In the genomic region with DNA sequence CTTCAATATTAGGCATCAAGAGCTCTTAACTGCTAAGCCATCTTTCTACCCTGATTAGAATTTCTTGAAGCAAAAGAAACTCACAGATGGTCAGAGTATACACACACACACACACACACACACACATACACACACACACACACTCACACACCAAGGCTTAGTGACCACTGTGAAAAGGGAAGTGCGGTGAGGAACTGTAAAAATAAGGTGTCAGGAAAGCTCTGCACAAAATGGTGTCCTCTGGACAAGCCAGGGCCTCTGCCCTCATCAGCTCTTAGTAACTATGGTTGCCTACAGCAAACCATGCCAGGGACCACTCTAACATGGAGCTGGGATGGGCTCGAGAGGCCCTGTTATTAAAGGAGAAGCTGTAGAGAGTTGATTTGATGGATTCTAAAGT, we compare ENCODE assay signal across 17 mouse cellular contexts.
"Had no signal": no experiment of that assay in that cellular context is flagged by ENCODE, and none has a peak within 500 bp of the region (broad histone marks: within the 10 kb centered on the region; RNA-seq: fewer than 3 reads in every experiment).

No protein-coding gene starts in this region.

- H3K27ac ChIP-seq: limb, embryonic 10.5 days; limb, embryonic 13.5 days; liver, embryonic 12.5 days; liver, embryonic 15.5 days; macrophage; midbrain, embryonic 12.5 days; midbrain, embryonic 15.5 days; stomach, embryonic 15.5 days had no signal

- ATAC-seq: intestine, embryonic 16.5 days; liver, embryonic 12.5 days; midbrain, embryonic 15.5 days had no signal

- H3K4me2 ChIP-seq: limb, embryonic 13.5 days; liver, embryonic 12.5 days; liver, embryonic 15.5 days; lung, embryonic 15.5 days; midbrain, embryonic 12.5 days; midbrain, embryonic 15.5 days; stomach, embryonic 15.5 days had no signal

- H3K4me3 ChIP-seq: limb, embryonic 10.5 days; limb, embryonic 13.5 days; liver, embryonic 12.5 days; liver, embryonic 15.5 days; lung, embryonic 15.5 days; midbrain, embryonic 12.5 days; midbrain, embryonic 15.5 days; myocyte; stomach, embryonic 15.5 days had no signal

- H3K4me1 ChIP-seq: limb, embryonic 10.5 days had no signal

- H3K27me3 ChIP-seq: limb, embryonic 13.5 days; liver, embryonic 12.5 days; liver, embryonic 15.5 days; lung, embryonic 15.5 days; midbrain, embryonic 12.5 days; midbrain, embryonic 15.5 days; stomach, embryonic 15.5 days had no signal

- DNase-seq: kidney, adult 18-20 months; kidney, adult 9 months; kidney, postnatal 14 days; liver; lung, adult 18-20 months; thymus, postnatal 36 days had no signal

- H3K9ac ChIP-seq: limb, embryonic 13.5 days; liver, embryonic 12.5 days; liver, embryonic 15.5 days; lung, embryonic 15.5 days; midbrain, embryonic 12.5 days; midbrain, embryonic 15.5 days; stomach, embryonic 15.5 days had no signal

- H3K9me3 ChIP-seq: limb, embryonic 10.5 days; limb, embryonic 13.5 days; liver, embryonic 12.5 days; liver, embryonic 15.5 days; lung, embryonic 15.5 days; midbrain, embryonic 12.5 days; midbrain, embryonic 15.5 days; stomach, embryonic 15.5 days had no signal
